Mouse (Mus musculus) kidney, adult 8-10 months (tissue): ENCODE results near the gene Ctnna2.

Experiments used
- DNase-seq, 2 experiments: peaks; one replicate each; pipeline ENCODE4 v3.0.0; 2022

Gene Ctnna2

GRCm38 (mm10) chr6:77578612-77579011, 400.9 kb downstream of the Ctnna2 start:
- no peak for DNase-seq

- DNase-seq = no peak
Observed at GRCm38 (mm10) chr6:77577585-77577984, 401.9 kb downstream of the Ctnna2 start.

GRCm38 (mm10) chr6:77572614-77573013, 406.9 kb downstream of the Ctnna2 start:
- DNase-seq = peak; percentile 3 to 13

- no peak for DNase-seq
Observed at GRCm38 (mm10) chr6:77569851-77570250, 409.6 kb downstream of the Ctnna2 start.

GRCm38 (mm10) chr6:77556181-77556580, 423.3 kb downstream of the Ctnna2 start:
- no peak for DNase-seq

GRCm38 (mm10) chr6:77537055-77537807, 442.3 kb downstream of the Ctnna2 start:
- no peak for DNase-seq

- DNase-seq = no peak
Observed at GRCm38 (mm10) chr6:77527636-77528035, 451.9 kb downstream of the Ctnna2 start.

- DNase-seq = no peak
Observed at GRCm38 (mm10) chr6:77521836-77522235, 457.7 kb downstream of the Ctnna2 start.

GRCm38 (mm10) chr6:77516515-77516914, 463.0 kb downstream of the Ctnna2 start:
- DNase-seq = no peak

- DNase-seq = no peak
Observed at GRCm38 (mm10) chr6:77511805-77512204, 467.7 kb downstream of the Ctnna2 start.

- DNase-seq = no peak
Observed at GRCm38 (mm10) chr6:77491721-77492120, 487.8 kb downstream of the Ctnna2 start.

GRCm38 (mm10) chr6:77486658-77487057, 492.8 kb downstream of the Ctnna2 start:
- DNase-seq = no peak

- no peak for DNase-seq
Observed at GRCm38 (mm10) chr6:77482081-77482480, 497.4 kb downstream of the Ctnna2 start.

- peak; percentile 20 to 64 for DNase-seq
Observed at GRCm38 (mm10) chr6:77475354-77475753, 504.1 kb downstream of the Ctnna2 start.

GRCm38 (mm10) chr6:77473256-77473655, 506.2 kb downstream of the Ctnna2 start:
- DNase-seq = no peak

GRCm38 (mm10) chr6:77468058-77468457, 511.4 kb downstream of the Ctnna2 start:
- DNase-seq = no peak

GRCm38 (mm10) chr6:77462737-77463136, 516.8 kb downstream of the Ctnna2 start:
- DNase-seq = peak in 1 of 2 experiments; percentile 9

GRCm38 (mm10) chr6:77457919-77458318, 521.6 kb downstream of the Ctnna2 start:
- DNase-seq = no peak

- no peak for DNase-seq
Observed at GRCm38 (mm10) chr6:77446861-77447260, 532.6 kb downstream of the Ctnna2 start.

- no peak for DNase-seq
Observed at GRCm38 (mm10) chr6:77443906-77444305, 535.6 kb downstream of the Ctnna2 start.

- no peak for DNase-seq
Observed at GRCm38 (mm10) chr6:77441051-77441450, 538.4 kb downstream of the Ctnna2 start.

GRCm38 (mm10) chr6:77430381-77430780, 549.1 kb downstream of the Ctnna2 start:
- DNase-seq = no peak

GRCm38 (mm10) chr6:77425746-77426145, 553.8 kb downstream of the Ctnna2 start:
- DNase-seq = no peak

- no peak for DNase-seq
Observed at GRCm38 (mm10) chr6:77424826-77425225, 554.7 kb downstream of the Ctnna2 start.

- no peak for DNase-seq
Observed at GRCm38 (mm10) chr6:77421564-77422139, 557.8 kb downstream of the Ctnna2 start.
